Mouse (Mus musculus): ENCODE data around the gene Sirt2.

- TF ChIP-seq CTCF (IDR thresholded peaks at IDR 0.05; ENCODE audit: insufficient read depth, low read length) (no peak), POLR2A (IDR thresholded peaks at IDR 0.05; ENCODE audit: borderline replicate concordance, extremely low read depth, low read depth, low read length) (no peak)
Measured at GRCm38 (mm10) chr7:28749935-28750334, 16.6 kb upstream of the Sirt2 start.
